Mouse (Mus musculus): ENCODE measurements around the gene Opn3.

- TF ChIP-seq CTCF (IDR thresholded peaks at IDR 0.05; ENCODE audit: extremely low read depth, insufficient read depth, low read length): no peak
- TF ChIP-seq POLR2A (IDR thresholded peaks at IDR 0.05; ENCODE audit: extremely low read depth, insufficient read depth, low read length): no peak
These were observed 17.5 kb downstream of the Opn3 start for GRCm38 (mm10) chr1:175675116-175675515.

Data from cortical plate, adult 2 months (tissue).